Mouse (Mus musculus): ENCODE data around the gene Ltbp1.
A peak's percentile ranks its signal among the peaks of the same experiment; 100 is the strongest.

The Ltbp1 gene

DNA sequence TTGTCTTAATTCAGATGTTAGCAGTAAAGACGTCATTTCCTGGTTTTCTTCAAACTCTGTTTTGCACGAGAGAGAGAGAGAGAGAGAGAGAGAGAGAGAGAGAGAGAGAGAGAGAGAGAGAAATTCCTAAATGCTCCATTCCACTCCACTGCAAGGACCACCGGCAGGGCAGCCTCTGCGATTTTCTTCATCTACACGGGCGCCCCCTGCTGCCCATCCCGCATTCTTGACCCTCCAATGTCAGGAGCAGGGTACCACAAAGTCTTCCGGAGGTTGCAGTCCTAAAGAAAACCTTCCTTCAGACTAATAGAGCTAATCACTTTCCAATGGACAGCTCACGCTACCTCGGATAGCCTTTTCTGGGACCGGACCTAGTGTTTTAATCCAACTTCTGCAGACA is 548 bp upstream of the Ltbp1 start:
- peak; percentile 28 for DNase-seq (ENCODE audit: extremely low read depth, low read depth)

DNA sequence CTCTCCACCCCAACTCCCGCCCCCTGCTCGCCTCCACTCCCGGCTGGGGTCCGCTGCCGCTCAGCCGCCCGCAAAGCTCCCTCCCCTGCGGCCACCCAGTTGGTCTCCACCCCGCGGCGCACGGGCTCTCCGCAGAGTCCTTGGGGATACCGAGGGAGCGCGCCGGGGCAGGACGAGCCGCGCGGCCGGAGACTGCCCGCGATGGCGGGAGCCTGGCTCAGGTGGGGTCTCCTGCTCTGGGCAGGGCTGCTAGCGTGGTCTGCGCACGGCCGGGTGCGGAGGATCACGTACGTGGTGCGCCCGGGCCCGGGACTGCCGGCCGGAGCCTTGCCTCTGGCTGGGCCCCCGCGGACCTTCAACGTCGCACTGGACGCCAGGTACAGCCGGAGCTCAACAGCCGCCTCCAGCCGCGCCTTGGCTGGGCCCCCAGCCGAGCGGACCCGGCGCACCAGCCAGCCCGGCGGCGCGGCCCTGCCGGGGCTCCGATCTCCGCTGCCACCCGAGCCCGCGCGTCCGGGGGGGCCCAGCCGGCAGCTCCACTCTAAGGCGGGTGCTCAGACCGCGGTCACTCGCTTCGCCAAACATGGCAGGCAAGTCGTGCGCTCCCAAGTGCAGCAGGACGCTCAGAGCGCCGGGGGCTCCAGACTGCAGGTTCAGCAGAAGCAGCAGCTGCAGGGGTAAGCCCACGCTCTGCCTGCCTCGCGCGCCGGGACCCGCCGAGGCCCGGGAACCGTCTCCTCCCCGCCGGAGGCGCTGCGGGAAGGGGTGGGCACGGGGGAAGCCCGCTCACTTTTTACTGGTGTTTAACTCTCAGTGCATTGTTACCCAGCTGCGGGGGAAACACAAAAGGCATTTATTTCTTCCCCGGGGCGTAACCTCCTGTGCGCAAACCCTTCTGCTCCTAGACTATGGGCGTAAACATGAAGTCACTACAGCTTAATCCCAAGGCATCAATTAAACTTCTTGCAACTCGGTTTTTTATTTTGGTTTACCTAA is 615 bp downstream of the Ltbp1 start:
- no peak for DNase-seq (ENCODE audit: extremely low read depth, low read depth)

- peak; percentile 56 for DNase-seq (ENCODE audit: extremely low read depth, low read depth)
Observed at GRCm38 (mm10) chr17:75010955-75011354, 5.6 kb downstream of the Ltbp1 start.

- DNase-seq (ENCODE audit: extremely low read depth, low read depth): no peak
Observed at GRCm38 (mm10) chr17:75013211-75013610, 7.8 kb downstream of the Ltbp1 start.

- no peak for DNase-seq (ENCODE audit: extremely low read depth, low read depth)
Observed at GRCm38 (mm10) chr17:75013868-75014267, 8.5 kb downstream of the Ltbp1 start.

DNA sequence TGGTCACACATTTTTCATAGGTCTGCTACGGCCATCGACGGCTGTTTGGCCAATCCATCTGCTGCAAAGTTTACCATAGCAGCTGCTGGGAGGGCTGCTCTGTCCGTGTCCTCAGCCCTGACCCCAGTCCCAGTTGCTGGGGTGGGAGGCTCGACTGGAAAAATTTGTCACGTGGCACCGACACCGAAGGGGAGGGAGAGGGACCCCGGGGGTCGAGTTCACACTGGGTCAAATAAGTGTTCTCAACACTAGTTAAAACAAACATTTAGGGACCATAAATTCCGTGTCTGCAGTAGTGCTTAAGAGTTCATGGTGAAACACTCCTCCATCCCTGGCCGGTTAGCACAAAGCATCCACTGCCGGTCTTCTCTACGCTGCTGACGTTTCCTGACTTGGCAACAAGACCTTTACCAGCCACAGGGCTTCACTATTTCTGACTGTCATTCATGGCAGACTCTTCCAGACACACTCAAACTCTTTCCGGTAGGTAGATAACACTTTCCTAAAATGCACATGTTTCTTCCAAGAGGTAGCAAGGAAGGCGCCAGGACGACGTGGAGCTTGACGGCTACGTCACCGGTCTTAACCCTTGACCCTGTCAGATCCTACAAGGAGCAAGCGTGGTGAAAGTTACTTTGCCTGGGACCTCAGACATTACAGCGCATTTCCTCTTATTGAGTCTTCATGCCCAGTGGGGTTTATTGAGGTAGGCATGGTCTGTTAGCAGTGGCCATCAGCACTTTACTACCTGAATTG is 9.4 kb downstream of the Ltbp1 start:
- DNase-seq (ENCODE audit: extremely low read depth, low read depth): no peak

- DNase-seq (ENCODE audit: extremely low read depth, low read depth): no peak
Observed at GRCm38 (mm10) chr17:75015546-75015945, 10.2 kb downstream of the Ltbp1 start.

DNA sequence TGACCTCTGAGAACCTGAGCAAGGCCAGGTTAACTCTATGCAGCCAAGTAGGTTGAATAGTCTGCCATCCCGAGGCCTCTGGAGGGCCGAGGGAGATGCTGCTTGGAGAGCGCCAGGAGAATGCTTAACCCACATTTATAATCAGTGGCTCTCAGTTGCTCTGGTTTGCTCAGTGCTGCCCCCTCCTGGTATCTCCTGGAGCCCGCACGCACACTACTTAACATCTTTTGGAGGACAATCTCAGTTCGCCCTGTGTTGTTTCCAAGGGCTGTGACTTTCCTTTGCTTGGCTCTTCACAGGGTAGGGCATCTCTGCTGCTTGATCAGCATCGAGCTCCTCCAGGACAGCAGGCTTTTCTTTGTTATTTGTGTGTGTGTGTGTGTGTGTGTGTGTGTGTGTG is 12.1 kb downstream of the Ltbp1 start:
- peak; percentile 33 for DNase-seq (ENCODE audit: extremely low read depth, low read depth)

- no peak for DNase-seq (ENCODE audit: extremely low read depth, low read depth)
Observed at GRCm38 (mm10) chr17:75018142-75018541, 12.8 kb downstream of the Ltbp1 start.

DNA sequence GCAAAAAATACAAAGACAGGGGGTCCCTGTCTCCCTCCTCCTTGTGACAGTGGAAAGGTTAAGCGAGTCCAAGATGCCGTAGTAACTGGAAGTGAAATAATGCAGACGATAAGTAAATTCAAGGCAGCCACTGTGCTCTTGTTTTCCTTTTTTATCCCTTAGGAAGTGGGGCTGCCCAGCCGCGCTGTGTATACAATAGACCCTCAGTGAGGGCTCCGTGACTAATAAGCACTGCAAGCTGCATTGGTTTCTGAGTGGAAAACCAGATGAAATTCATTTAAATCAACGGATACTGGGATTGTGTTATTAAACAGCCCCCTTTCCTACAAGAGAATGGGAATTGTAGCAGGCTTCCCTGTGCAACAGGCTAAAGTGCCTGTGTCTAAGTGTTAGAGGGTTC is 14.7 kb downstream of the Ltbp1 start:
- DNase-seq (ENCODE audit: extremely low read depth, low read depth): no peak

DNA sequence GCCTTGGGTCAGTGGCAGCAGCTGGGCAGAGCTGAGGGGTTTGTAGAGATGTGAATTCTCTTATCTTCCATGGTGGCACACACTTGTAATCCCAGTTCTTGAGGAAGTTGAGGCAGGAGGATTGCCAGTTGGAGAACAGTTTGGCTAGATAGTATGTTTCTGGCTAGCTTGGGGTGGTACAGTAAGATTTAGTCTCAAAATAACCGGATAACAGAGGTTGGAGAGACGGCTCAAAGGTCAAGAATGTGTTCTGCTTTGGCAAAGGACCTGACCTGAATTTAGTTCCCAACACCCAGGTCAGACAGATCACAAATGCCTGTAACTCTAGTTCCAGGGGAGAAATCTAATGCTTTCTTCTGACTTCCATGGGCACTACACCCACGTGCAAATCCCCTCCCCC is 15.3 kb downstream of the Ltbp1 start:
- DNase-seq (ENCODE audit: extremely low read depth, low read depth): no peak

DNA sequence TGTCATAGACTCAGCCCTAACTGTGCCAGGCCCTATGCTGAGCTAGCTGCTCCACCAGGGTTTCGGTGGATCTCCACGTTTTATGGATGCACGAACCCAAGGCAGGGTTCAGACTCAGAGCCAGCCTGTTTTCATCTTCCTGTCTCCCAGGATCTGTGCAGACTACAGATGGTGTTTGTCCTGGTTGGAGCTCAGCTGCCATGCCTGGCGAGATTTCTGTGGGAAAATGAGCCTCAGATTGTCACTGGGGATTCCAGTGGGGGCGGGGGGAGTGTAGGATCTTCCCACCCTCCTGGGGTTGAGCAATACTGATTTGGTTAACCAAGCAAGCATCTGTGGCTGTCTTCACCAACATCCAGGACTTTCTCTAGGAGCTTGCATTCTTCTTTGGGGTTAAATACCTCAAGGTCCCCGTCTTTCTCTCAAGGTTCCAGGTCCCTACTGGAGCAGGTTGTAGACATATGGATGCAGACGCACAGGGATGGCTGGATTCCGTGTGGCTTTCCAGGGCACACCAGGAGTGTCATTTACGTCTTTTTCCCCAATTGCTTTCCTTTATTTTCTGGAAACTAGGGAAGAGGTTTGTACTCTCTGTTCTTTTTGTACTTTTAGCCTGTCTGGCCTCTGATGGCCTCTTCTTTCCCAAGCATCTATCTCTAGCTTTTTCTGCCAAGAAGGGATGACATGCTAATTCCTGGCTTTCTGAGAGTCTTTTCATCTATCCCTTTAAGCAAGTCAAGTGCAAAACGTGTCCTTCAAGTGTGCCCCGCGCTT is 22.2 kb downstream of the Ltbp1 start:
- no peak for DNase-seq (ENCODE audit: extremely low read depth, low read depth)

GRCm38 (mm10) chr17:75033356-75033755 is 28.0 kb downstream of the Ltbp1 start:
- no peak for DNase-seq (ENCODE audit: extremely low read depth, low read depth)

DNA sequence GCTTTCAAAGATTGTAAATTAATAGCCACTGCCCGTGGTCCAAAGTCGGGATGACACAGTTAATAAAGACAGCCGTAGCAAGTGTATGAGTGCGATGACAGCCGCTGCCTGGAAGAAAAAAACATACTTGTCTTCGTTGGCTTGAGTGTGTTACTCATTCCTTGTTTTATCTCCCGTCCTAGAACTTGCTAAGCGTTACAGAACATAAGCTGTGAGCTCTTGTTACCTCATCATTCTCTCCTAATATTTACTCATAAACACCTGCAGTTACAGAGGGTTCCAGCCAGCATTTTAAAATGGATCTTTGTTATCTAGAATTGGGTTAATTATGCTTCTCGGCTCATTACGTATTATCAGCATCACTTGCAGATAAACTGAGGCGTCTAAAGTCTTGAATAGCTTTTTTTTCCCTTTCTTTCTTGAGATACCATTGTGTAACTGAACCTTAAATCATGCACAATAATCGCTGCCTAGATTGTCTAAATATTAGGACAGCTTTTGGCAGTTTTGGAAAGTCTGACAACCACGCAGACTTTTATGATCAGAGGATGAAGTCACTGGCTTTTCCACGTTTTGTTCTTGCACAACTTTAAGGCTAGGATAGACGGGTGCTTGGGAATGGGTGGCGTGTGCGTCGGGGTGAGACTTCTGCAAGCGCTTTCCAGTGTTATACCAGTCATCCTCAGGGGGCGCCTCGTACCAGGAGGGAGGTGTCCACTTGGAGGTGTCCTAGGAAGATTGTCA is 28.7 kb downstream of the Ltbp1 start:
- DNase-seq (ENCODE audit: extremely low read depth, low read depth): no peak

DNA sequence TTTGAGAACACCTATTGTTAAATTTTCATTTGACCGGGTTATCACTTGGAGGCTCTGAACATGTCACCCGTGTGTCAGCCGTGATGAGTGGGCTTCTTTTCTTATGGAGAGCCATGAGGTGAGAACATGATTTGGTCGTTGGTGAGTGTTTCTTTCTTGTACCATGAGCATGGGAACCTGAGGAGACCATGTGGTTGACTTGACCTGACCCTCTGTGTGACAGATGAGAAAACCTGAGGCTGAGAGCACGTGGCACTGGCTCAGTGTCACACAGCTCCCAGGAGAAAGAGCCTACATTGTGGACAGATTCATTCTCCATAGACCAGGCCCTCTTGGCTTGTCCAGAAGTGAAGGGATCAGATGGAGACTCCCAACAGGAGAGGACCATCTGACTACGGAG is 31.5 kb downstream of the Ltbp1 start:
- DNase-seq (ENCODE audit: extremely low read depth, low read depth): no peak

GRCm38 (mm10) chr17:75039017-75039416 is 33.6 kb downstream of the Ltbp1 start:
- DNase-seq (ENCODE audit: extremely low read depth, low read depth): no peak

DNA sequence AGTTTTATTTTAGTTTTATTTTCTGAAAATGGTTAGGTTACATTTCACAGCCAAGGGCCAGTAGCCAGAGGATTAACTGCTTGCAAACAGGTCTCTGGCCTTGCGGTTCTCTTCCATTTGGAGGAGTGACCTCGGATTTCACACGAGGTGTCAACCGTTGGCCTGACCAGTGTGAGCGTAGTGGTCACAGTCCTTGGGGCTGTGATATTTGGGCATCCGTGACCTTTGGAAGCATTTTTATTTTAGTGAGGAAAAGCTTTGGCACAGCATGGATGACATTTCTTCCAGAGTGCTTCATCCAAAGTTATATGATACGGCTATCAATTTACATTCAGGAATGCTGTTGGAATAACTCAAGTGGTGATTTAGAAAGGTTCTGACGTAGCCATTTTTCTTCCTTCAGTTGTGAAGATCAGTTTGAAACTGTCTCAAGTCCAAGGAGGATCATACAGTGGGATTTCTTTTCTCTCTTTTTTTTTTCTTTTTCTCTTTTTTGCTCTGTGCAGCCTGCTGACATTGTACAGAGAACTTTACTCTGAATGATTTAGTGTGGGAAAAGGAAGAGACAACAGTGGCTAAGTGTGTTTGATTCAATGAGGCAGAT is 44.1 kb downstream of the Ltbp1 start:
- DNase-seq (ENCODE audit: extremely low read depth, low read depth): no peak

GRCm38 (mm10) chr17:75051440-75051925 is 46.1 kb downstream of the Ltbp1 start:
- DNase-seq (ENCODE audit: extremely low read depth, low read depth): no peak

DNA sequence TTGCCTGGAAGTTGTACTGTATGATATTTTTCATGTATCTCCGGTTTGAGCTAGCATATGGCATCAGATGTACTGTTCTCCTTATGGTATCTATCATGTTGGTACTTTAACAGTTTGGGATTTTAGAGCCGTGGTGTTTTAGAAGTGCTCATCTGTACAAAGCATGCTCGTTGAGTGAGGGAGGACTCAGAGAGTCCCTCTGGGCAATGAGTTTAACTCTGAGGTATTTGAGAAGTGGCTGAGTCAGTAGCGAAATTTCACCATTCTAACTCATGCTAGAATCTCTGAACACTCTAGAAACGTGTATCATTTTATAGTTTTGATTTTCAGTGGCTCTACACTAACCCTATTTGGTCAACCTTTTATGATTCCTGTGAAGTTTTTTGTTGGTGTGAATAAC is 49.9 kb downstream of the Ltbp1 start:
- DNase-seq (ENCODE audit: extremely low read depth, low read depth): no peak

- DNase-seq (ENCODE audit: extremely low read depth, low read depth): no peak
Observed at GRCm38 (mm10) chr17:75055961-75056360, 50.6 kb downstream of the Ltbp1 start.
